Mouse (Mus musculus): Measurements from ENCODE around the gene Dlgap1. TPM values are rescaled to one million over a fixed set of nuclear protein-coding genes. Genes with fewer than 3 reads are reported as not detected.

Gene Dlgap1
- total RNA-seq, 2 experiments from 2014 or later: 0.33 to 0.78 TPM

DNA sequence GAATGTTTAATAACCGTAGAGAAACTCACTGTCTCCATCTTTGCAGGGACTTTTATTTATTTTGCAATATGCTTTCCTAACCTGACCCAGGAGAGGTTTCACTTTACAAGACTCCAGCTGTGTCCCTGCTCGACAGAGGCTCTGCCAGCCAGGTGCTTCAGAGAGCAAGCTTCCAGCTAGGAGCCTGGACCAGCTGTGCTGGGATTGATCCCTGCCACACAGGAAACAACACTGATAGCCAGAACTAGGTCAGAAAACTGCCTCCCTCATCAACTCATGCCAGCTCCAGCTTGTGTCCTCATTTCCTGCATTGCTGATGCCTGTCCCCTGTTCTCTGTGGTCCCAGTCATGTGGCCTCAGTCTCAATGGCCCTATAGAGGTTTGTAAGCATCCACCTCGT is 365.3 kb downstream of the Dlgap1 start:
- DNase-seq: no peak
- intact Hi-C loops (cut with DNase I): no loop called here

DNA sequence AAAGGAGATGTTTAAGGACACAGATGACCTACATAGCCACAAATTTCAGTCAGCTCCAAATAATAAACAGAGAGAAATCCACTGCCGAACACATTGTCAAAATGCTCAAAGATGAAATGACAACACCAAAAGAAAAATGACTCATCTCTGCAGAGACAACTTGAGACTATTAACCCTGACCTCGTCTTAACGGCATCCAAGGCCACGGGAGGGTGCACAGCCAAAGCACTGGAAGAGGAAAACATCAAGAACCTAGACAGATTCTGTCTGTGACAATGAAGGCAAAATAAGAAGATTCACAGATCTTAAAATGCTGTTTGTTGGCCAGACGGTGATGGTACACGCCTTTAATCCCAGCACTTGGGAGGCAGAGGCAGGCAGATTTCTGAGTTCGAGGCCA is 370.9 kb downstream of the Dlgap1 start:
- intact Hi-C loops (cut with DNase I): no loop called here
- DNase-seq: no peak

DNA sequence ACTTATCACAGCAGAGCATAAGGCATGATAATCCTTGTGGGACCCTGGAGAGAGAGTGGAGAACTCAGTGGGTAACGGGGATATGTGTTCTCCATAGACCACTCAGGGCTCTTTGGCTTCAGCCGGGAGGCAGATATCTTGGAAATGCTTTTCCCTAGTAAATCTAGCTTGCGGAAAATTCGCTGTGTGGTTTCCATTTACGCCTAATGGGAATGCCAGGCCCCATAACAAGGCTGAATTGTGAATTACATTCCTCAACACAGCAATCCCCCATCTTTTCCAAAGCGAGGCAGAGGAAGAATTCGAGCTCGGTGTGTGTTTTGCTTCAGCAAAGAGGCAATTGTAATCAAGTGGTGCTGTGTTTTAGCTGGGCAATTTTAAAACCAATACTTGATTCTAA is 372.4 kb downstream of the Dlgap1 start:
- intact Hi-C loops (cut with DNase I): no loop called here

GRCm38 (mm10) chr17:70341920-70342319 is 373.0 kb downstream of the Dlgap1 start:
- DNase-seq: no peak

More for the DNA sequence above, 372.4 kb downstream of the Dlgap1 start:
- DNase-seq: no peak

DNA sequence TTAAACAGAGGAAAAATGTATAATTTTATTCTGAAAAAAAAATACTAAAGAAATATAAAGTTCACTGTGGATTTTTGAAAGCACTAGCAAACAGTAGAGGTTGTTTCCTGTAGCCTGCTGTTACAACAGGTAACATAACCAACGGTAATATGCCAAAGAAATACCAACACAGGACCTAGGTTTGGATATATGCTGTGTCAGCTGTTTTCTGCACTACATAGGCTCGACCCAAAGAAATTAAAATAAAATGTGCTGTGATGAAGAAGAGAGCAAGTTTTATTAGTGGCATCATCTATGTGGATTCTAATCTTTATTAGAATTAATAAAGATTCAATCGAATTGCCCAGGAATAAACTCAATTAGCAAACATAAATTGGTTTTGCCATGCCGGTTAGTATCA is 378.5 kb downstream of the Dlgap1 start:
- intact Hi-C loops (cut with DNase I): no loop called here
- DNase-seq: no peak

More at GRCm38 (mm10) chr17:70341920-70342319, 373.0 kb downstream of the Dlgap1 start:
- intact Hi-C loops (cut with DNase I): no loop called here

DNA sequence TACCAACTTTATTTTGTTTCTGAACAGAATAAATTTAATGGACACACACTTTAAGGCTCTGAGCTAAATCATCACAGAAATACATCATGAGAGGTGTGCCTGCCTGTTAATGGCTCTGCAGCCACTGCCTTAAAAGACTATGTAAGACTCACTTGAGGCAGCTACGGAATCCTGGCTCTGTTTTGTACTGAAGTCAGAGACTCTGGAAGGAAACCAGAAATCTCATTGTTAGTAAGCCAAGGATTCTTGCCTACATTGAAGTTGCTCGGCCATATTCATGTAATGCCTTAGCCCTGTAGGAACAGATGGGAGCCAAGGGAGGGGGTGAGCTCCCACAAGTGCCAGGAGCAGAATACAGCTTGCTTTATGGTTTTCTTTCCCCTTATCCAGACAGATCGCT is 394.7 kb downstream of the Dlgap1 start:
- no peak for DNase-seq
- intact Hi-C loops (cut with DNase I): no loop called here

DNA sequence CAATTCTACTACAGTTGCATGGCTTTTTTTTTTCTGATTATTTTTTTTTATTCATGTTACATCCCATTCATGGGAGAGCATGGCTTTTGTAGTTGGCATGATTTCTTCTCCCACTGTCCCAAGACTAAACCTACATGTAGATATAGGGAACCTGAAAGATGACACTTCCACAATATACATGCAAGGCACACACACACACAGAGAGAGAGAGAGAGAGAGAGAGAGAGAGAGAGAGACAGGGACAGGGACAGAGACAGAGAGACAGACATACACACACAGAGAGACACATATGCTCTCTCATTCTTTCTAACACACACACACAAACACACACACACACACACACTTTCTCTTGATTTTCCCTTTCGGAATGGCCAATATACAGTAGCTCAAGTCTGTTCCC is 395.1 kb downstream of the Dlgap1 start:
- DNase-seq: no peak
- intact Hi-C loops (cut with DNase I): no loop called here

- intact Hi-C loops (cut with DNase I): no loop called here
- DNase-seq: no peak
Measured at GRCm38 (mm10) chr17:70369124-70369523, 400.3 kb downstream of the Dlgap1 start.

- DNase-seq: no peak
- intact Hi-C loops (cut with DNase I): no loop called here
Measured at GRCm38 (mm10) chr17:70377020-70377419, 408.1 kb downstream of the Dlgap1 start.

DNA sequence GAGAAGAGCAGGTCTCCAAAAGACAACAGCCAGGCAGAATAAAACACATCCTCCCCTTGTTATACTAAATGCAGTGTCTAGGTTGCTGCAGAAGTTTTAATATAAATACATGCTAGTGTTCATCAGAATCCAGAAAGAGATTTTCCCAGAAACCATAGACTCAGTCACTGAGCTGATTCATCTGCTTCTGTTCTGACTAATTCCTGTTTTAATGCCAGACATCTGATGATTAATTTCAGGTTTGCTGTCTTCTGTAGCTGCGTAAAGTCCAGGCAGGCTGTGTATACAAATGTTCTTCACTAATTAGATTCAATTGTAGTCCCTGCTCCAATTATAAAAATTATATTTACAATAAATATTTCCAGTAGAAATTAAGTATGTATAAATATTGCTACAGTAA is 419.6 kb downstream of the Dlgap1 start:
- intact Hi-C loops (cut with DNase I): no loop called here
- no peak for DNase-seq

- DNase-seq: no peak
- intact Hi-C loops (cut with DNase I): no loop called here
Measured at GRCm38 (mm10) chr17:70397220-70397619, 428.3 kb downstream of the Dlgap1 start.

DNA sequence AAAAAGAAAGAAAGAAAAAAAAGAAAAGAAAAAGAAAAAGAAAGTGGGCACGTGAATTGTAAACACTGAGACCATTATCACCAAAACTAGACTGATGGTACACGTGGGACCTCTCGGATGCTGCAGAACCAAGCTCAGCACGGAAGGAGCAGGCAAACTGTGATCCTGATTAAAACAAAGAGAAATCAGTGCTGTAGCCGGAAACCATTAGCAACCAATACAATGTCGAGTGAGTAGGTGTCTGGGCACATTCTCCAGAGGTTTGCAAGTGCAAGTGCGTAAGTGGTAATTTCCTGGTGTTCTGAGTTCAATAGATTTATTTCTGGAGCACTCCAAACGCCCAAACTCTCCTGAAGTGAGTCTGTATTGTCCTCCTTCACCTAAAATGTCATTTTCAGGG is 428.8 kb downstream of the Dlgap1 start:
- intact Hi-C loops (cut with DNase I): no loop called here
- DNase-seq: no peak

DNA sequence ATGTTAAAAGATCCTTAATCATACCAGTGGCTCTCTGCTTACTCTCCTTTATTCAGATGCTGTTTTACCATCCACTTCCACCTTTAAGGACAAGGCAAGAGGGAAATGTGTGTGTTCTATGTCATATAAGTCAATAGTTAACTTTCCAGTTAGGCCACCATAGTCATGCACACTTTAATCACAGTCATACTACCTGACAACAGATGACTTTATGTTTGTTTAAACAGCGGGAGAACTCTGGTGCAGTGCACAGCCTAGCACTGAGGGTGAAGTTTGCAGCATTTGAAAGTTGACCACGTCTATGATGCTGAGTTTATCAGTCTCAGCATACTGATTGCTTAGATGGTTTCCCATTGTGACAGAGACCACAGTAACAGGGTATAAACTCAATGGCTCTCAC is 433.0 kb downstream of the Dlgap1 start:
- intact Hi-C loops (cut with DNase I): no loop called here
- DNase-seq: no peak

- no peak for DNase-seq
- intact Hi-C loops (cut with DNase I): no loop called here
Measured at GRCm38 (mm10) chr17:70403750-70404149, 434.9 kb downstream of the Dlgap1 start.

- no peak for DNase-seq
- intact Hi-C loops (cut with DNase I): no loop called here
Measured at GRCm38 (mm10) chr17:70414202-70414601, 445.3 kb downstream of the Dlgap1 start.

GRCm38 (mm10) chr17:70427866-70428265 is 459.0 kb downstream of the Dlgap1 start:
- DNase-seq: no peak

DNA sequence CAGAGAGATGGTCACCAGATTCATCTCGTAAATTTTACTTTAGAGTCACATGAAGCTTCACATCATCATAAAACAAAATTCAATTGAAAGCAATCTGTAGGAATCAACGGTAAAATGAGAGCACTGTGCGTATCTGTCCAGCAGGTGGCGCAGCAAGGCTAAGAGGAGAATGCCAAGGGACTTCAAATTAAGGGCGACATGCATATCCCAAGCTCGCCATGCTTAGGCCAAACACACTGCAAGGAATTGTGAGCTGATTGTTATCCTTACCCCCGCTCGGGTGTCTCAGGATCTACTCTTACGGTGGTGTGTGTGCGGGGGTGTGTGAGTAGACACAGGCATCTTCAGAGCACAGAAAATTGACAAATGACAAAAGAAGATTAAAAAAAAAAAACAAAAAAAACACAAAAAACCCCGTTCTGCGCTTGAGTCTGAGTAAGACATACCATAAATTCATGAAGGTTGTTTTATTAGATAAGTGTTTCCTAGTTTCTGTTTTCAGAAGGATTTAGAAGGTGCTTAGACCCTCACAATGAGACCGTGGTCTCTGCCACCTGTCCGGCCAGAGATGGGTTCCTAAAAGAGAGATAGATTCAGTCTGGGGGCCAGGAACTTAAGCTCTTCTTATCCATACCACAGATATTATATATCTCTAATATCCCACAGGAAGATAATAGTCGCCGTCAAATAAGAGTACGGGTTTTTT is 461.0 kb downstream of the Dlgap1 start:
- intact Hi-C loops (cut with DNase I): loop anchor here (1.0 kb wide), 1 partner anchor 203 kb away; no protein-coding TSS in a partner anchor

More at GRCm38 (mm10) chr17:70427866-70428265, 459.0 kb downstream of the Dlgap1 start:
- intact Hi-C loops (cut with DNase I): no loop called here

DNA sequence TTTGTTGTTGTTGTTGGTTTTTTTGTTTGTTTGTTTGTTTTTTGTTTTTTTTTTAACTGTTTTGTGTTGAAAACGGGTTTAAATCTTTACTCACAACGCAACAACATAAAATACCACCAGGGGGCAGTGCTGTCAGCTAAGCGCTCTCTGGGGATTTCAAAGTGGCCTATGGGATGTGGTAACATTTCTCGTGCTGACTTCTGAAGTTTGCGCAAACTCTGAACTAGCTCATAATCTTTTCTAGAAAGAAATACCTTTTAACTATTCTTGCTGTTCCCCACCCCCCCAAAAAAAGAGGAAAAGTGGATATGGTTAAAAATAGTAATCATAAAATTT is 461.5 kb downstream of the Dlgap1 start:
- intact Hi-C loops (cut with DNase I): no loop called here
- DNase-seq: peak; percentile 7 to 16

More for the DNA sequence above, 461.0 kb downstream of the Dlgap1 start:
- DNase-seq: peak; percentile 39 to 67

DNA sequence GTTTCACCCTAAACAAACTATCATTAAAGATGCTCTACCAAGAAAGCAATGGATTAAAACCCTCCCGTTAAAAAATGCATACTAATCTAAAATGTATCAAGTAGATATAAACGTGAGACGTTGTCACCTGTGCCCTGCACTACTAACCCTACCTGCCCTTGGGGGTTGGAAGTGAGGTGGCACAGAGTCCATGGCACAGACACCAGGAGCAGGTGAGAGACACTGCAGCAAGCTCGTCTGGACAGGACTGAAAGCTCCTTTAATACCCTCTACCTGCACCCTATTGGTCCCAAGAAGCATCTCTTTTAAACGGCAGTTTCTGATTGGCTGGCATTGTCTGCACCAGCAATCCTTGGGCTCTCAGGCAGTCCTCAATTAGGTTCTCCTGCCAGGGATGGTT is 464.0 kb downstream of the Dlgap1 start:
- intact Hi-C loops (cut with DNase I): no loop called here

DNA sequence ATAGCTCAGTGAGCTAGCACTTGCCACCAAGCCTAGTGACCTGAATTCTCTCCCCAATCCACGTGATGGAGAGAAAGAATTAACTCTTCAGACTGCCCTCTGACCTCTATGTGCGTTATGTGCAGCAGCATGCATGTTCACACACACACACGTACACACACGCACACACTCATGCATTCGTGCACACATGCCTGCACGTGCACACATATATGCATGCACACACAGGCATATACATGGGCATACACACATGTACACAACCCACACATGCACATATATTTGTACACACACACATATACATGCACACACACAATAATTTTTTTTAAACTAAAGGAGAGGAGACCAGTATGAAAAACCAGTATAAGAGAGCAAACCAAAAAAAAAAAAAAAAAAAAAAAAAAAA is 465.7 kb downstream of the Dlgap1 start:
- intact Hi-C loops (cut with DNase I): no loop called here
- DNase-seq: no peak

More for the DNA sequence above, 464.0 kb downstream of the Dlgap1 start:
- DNase-seq: no peak

- no peak for DNase-seq
- intact Hi-C loops (cut with DNase I): no loop called here
Measured at GRCm38 (mm10) chr17:70435612-70436011, 466.7 kb downstream of the Dlgap1 start.

- intact Hi-C loops (cut with DNase I): no loop called here
- DNase-seq: no peak
Measured at GRCm38 (mm10) chr17:70437229-70437628, 468.4 kb downstream of the Dlgap1 start.

DNA sequence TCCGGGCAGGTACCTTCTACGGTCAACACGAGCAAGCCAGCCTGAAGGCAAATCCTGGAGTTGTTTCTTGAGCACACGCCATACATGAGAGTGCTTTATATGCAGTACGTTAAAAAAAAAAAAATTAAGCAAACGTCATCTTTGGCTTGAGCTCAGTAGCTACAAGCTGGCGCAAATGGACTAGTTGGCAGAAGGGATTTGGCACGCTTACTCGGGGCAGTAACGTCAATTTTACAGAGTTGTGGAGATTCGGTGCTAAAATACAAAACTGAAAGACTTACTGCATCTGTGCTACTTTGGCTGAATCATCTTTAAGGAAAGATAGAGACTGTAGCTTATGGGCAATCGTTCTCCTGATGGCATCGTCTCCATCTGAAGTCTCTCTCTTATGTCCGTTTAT is 474.1 kb downstream of the Dlgap1 start:
- intact Hi-C loops (cut with DNase I): no loop called here

More for the DNA sequence above, 474.1 kb downstream of the Dlgap1 start:
- no peak for DNase-seq

Data from heart, postnatal 36 days (tissue).